Mouse (Mus musculus): ENCODE data around the gene Hoxd10.

DNA sequence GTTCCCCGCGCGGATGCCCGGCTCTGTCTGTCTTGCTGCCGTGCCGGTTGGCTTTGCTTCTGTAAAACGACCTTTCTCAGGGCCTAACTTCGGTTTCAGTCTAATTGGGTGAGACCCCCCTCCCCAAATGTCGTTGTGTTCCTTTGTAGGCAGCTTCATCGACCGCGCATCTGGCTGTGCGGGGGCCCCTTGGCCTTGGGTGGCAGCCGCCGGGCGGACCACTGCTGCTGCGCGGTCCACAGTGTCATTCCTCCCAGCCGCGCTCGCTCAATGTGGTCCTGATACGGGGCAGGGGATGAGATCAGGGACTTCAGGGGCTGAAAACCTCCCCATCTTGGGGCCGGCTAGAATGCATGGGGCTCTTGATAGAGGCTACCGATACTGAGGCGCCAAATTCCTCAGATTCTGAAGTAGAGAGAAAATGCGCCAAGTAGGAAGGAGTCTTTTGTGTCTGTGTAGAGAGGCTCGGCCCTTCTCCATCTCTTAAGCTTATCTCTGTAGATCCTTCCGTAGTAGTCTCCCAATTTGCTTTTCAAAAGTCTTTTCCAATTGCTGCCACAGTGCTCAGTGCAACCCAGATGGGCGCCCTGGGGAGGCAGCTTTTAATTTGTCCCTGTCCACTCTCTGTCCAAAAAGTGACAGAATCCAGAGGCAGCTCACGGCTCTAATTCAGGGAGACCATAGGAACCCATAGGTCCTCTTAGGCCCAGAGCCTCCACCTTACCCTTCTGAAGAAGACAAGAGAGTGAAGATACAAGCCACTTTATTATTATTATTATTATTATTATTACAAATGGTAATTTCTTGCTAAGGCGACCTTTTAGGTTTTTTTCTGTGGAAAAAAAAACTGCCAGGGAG is 3.8 kb upstream of the Hoxd10 start:
- TF ChIP-seq CTCF (conservative IDR thresholded peaks at IDR 0.05 in 1 of 2, IDR thresholded peaks at IDR 0.05 in 1 of 2; ENCODE audit: low read depth in 2 of 2, low read length in 2 of 2) (no peak), HCFC1 (IDR thresholded peaks at IDR 0.05; ENCODE audit: low read depth, low read length) (no peak), EP300 (IDR thresholded peaks at IDR 0.05; ENCODE audit: low read length) (no peak), POLR2AphosphoS2 (IDR thresholded peaks at IDR 0.05; ENCODE audit: low read depth, low read length) (no peak), POLR2A (IDR thresholded peaks at IDR 0.05; ENCODE audit: low read depth, low read length) (no peak), CHD2 (IDR thresholded peaks at IDR 0.05; ENCODE audit: low read length) (no peak), TBP (conservative IDR thresholded peaks at IDR 0.05; ENCODE audit: low read depth, low read length) (no peak), E2F4 (IDR thresholded peaks at IDR 0.05; ENCODE audit: insufficient replicate concordance, low read depth, low read length) (no peak), TCF12 (IDR thresholded peaks at IDR 0.05; ENCODE audit: low read depth, low read length) (no peak)
